Mouse (Mus musculus) megakaryocyte, embryonic 14.5 days (primary cell): ENCODE results near the gene Ttc19.

Experiments used
- FLI1 ChIP-seq: IDR thresholded peaks from 2 replicates; pipeline ENCODE4 v1.6.1; 2012; ENCODE audit warnings: low read length, inconsistent platforms, mixed read lengths
- GATA1 ChIP-seq: IDR thresholded peaks from 3 replicates; pipeline ENCODE4 v1.6.1; 2012; ENCODE audit warnings: mixed read lengths, low read length, inconsistent platforms, borderline replicate concordance

GRCm38 (mm10) chr11:62264018-62264417 lies 17.3 kb upstream of the Ttc19 start:
- TF ChIP-seq GATA1 (no peak), FLI1 (no peak)
